Mouse (Mus musculus) fibroblast of lung, adult 2 months (primary cell): ENCODE data around the gene Sema6b.
"Not testable (repeated sequence)": the region's sequence is repeated elsewhere in the genome, so short reads cannot be mapped to it uniquely, and the experiment has no call there.

Experiments used
- DNase-seq: peaks from one replicate; pipeline ENCODE4 v3.0.0-alpha.2; 2011; ENCODE audit warnings: low read depth

The Sema6b gene

GRCm38 (mm10) chr17:56092312-56092711 is 47.8 kb downstream of the Sema6b start:
- DNase-seq = no peak

- peak; percentile 61 for DNase-seq
Observed at GRCm38 (mm10) chr17:56080781-56081585, 59.2 kb downstream of the Sema6b start.

- no peak for DNase-seq
Observed at GRCm38 (mm10) chr17:56079921-56080320, 60.2 kb downstream of the Sema6b start.

- DNase-seq = peak; percentile 100
Observed at GRCm38 (mm10) chr17:56078880-56079795, 61.0 kb downstream of the Sema6b start, which contains the start of gene Hdgfl2. TSS of gene Hdgfl2 (plus strand) at chr17:56079634.

GRCm38 (mm10) chr17:56078361-56078760 is 61.8 kb downstream of the Sema6b start:
- not testable (repeated sequence) for DNase-seq

GRCm38 (mm10) chr17:56077523-56077922 is 62.6 kb downstream of the Sema6b start:
- no peak for DNase-seq

- peak; percentile 86 for DNase-seq
Observed at GRCm38 (mm10) chr17:56074827-56075208, 65.3 kb downstream of the Sema6b start, which contains the start of gene Ubxn6. TSS of gene Ubxn6 (minus strand) at chr17:56075028.

GRCm38 (mm10) chr17:56074097-56074826 is 65.9 kb downstream of the Sema6b start:
- peak; percentile 76 for DNase-seq
